Mouse (Mus musculus): Measurements from ENCODE around the gene Rxrb.

The Rxrb gene

GRCm38 (mm10) chr17:34068864-34069263, 37.3 kb downstream of the Rxrb start:
- DNase-seq, result no peak

- no peak for DNase-seq
These were observed 40.5 kb downstream of the Rxrb start for GRCm38 (mm10) chr17:34072091-34072490.

GRCm38 (mm10) chr17:34075271-34075670, 43.7 kb downstream of the Rxrb start:
- DNase-seq, result peak; percentile 68

GRCm38 (mm10) chr17:34077549-34077948, 45.9 kb downstream of the Rxrb start:
- peak; percentile 52 for DNase-seq

- no peak for DNase-seq
These were observed 46.5 kb downstream of the Rxrb start for GRCm38 (mm10) chr17:34078148-34078547.

- DNase-seq, result no peak
These were observed 47.4 kb downstream of the Rxrb start for GRCm38 (mm10) chr17:34079002-34079401.

- peak; percentile 65 for DNase-seq
These were observed 48.0 kb downstream of the Rxrb start for GRCm38 (mm10) chr17:34079621-34080020.

- DNase-seq, result no peak
These were observed 51.5 kb downstream of the Rxrb start for GRCm38 (mm10) chr17:34083104-34083503.

GRCm38 (mm10) chr17:34087386-34087785, 55.8 kb downstream of the Rxrb start:
- no peak for DNase-seq

Data from layer of hippocampus, adult 9-11 months (tissue).